In genomic region chr7:98200396-98200795, GRCm38 (mm10) we compare ENCODE assay signal across 14 mouse cellular contexts. TPM values are rescaled to one million over a fixed set of nuclear protein-coding genes. Genes with fewer than 3 reads are reported as not detected.
"Had no signal": no experiment of that assay in that cellular context is flagged by ENCODE, and none has a peak within 500 bp of the region (broad histone marks: within the 10 kb centered on the region; RNA-seq: fewer than 3 reads in every experiment).

No protein-coding gene starts in this region.

- DNase-seq: kidney, adult 8-10 months; kidney, postnatal 10 days; kidney, postnatal 36 days; layer of hippocampus, postnatal 36 days; liver, embryonic 13.5 days; lung, adult 2 months; lung, postnatal 14 days; lung, postnatal 4 days; right cerebral cortex, adult 18-20 months; right cerebral cortex, postnatal 14 days; right cerebral cortex, postnatal 4 days; thymus, postnatal 25 days had no signal

- ATAC-seq: midbrain, embryonic 15.5 days had no signal

RNA-seq across cellular contexts. Expression of gene B3gnt6, which starts 1.1 kb away (rescaled TPM):
- total RNA-seq: liver, adult 2 months had no signal
